Mouse (Mus musculus): ENCODE results near the gene Klhdc7a. TPM values are rescaled to one million over a fixed set of nuclear protein-coding genes. Genes with fewer than 3 reads are reported as not detected.
A peak's percentile ranks its signal among the peaks of the same experiment; 100 is the strongest.

Klhdc7a gene
- 0.68 and 0.76 TPM in 2 replicates for polyA plus RNA-seq (2015; fragmentation: Nextera tagmentation; extraction: Ambion mirVana)

- Histone ChIP-seq H3K4me1 (ENCODE audit: control insufficient read depth, insufficient read depth, low read depth, low read length) (peaks cover 7% of the 10 kb centered on the region), H3K9me3 (ENCODE audit: control insufficient read depth, low read length) (no peaks in the 10 kb centered on the region), H3K27ac (ENCODE audit: low read depth, low read length) (peak within 1 kb of the TSS; percentile 16; the same call in 1 of the 2 replicates), H3K27me3 (replicated peaks; ENCODE audit: control insufficient read depth, insufficient read depth, low read length) (no peaks in the 10 kb centered on the region), H3K4me3 (ENCODE audit: low read length) (no peak within 1 kb of the TSS), H3K36me3 (ENCODE audit: control insufficient read depth, insufficient read depth, low read length) (no peaks in the 10 kb centered on the region), H3K4me2 (ENCODE audit: low read length) (no peak within 1 kb of the TSS), H3K9ac (ENCODE audit: low read depth, low read length) (no peak within 1 kb of the TSS)
- WGBS, result 28% methylated on average over 4 of the region's 4 CpGs
- peak; percentile 70; the same call in 1 of the 2 replicates for ATAC-seq
Observed at GRCm38 (mm10) chr4:139967922-139968321, at the start of gene Klhdc7a. Gene Klhdc7a, minus strand, starts transcription at chr4:139968026.

GRCm38 (mm10) chr4:140015916-140016315, 48.1 kb upstream of the Klhdc7a start:
- no peaks in the 10 kb centered on the region for H3K36me3 ChIP-seq (ENCODE audit: control insufficient read depth, insufficient read depth, low read length)
- no peaks in the 10 kb centered on the region for H3K9me3 ChIP-seq (ENCODE audit: control insufficient read depth, low read length)
- H3K27ac ChIP-seq (ENCODE audit: low read depth, low read length), result no peak overlapping the region
- H3K4me3 ChIP-seq (ENCODE audit: low read length), result no peak overlapping the region
- WGBS, result 60% methylated on average over 7 of the region's 7 CpGs
- H3K9ac ChIP-seq (ENCODE audit: low read depth, low read length), result no peak overlapping the region
- no peak for ATAC-seq
- H3K27me3 ChIP-seq (replicated peaks; ENCODE audit: control insufficient read depth, insufficient read depth, low read length), result no peaks in the 10 kb centered on the region
- H3K4me1 ChIP-seq (ENCODE audit: control insufficient read depth, insufficient read depth, low read depth, low read length), result peaks cover 4% of the 10 kb centered on the region; the same call in 1 of the 2 replicates
- H3K4me2 ChIP-seq (ENCODE audit: low read length), result no peak overlapping the region

GRCm38 (mm10) chr4:140010728-140011470, 43.1 kb upstream of the Klhdc7a start:
- Histone ChIP-seq H3K4me2 (ENCODE audit: low read length) (no peak overlapping the region), H3K9me3 (ENCODE audit: control insufficient read depth, low read length) (no peaks in the 10 kb centered on the region), H3K27ac (ENCODE audit: low read depth, low read length) (no peak overlapping the region), H3K36me3 (ENCODE audit: control insufficient read depth, insufficient read depth, low read length) (no peaks in the 10 kb centered on the region), H3K4me3 (ENCODE audit: low read length) (no peak overlapping the region), H3K27me3 (replicated peaks; ENCODE audit: control insufficient read depth, insufficient read depth, low read length) (no peaks in the 10 kb centered on the region), H3K9ac (ENCODE audit: low read depth, low read length) (no peak overlapping the region), H3K4me1 (ENCODE audit: control insufficient read depth, insufficient read depth, low read depth, low read length) (peaks cover 7% of the 10 kb centered on the region; the same call in 1 of the 2 replicates)
- 38% methylated on average over 11 of the region's 11 CpGs for WGBS
- ATAC-seq, result peak; percentile 83

GRCm38 (mm10) chr4:140004932-140005331, 37.1 kb upstream of the Klhdc7a start:
- WGBS, result 22% methylated on average over 5 of the region's 5 CpGs
- no peaks in the 10 kb centered on the region; the same call in 1 of the 2 replicates for H3K27me3 ChIP-seq (replicated peaks; ENCODE audit: control insufficient read depth, insufficient read depth, low read length)
- ATAC-seq, result no peak
- H3K36me3 ChIP-seq (ENCODE audit: control insufficient read depth, insufficient read depth, low read length), result no peaks in the 10 kb centered on the region
- no peak overlapping the region for H3K9ac ChIP-seq (ENCODE audit: low read depth, low read length)
- H3K9me3 ChIP-seq (ENCODE audit: control insufficient read depth, low read length), result no peaks in the 10 kb centered on the region
- H3K4me1 ChIP-seq (ENCODE audit: control insufficient read depth, insufficient read depth, low read depth, low read length), result peaks cover 13% of the 10 kb centered on the region
- H3K4me3 ChIP-seq (ENCODE audit: low read length), result no peak overlapping the region; the same call in 1 of the 2 replicates
- peak overlapping the region; percentile 45 for H3K4me2 ChIP-seq (ENCODE audit: low read length)
- no peak overlapping the region for H3K27ac ChIP-seq (ENCODE audit: low read depth, low read length)

- no peaks in the 10 kb centered on the region; the same call in 1 of the 2 replicates for H3K27me3 ChIP-seq (replicated peaks; ENCODE audit: control insufficient read depth, insufficient read depth, low read length)
- peaks cover 13% of the 10 kb centered on the region for H3K4me1 ChIP-seq (ENCODE audit: control insufficient read depth, insufficient read depth, low read depth, low read length)
- peak; percentile 63 for ATAC-seq
- no peaks in the 10 kb centered on the region for H3K9me3 ChIP-seq (ENCODE audit: control insufficient read depth, low read length)
- peak overlapping the region; percentile 11 for H3K4me3 ChIP-seq (ENCODE audit: low read length)
- H3K4me2 ChIP-seq (ENCODE audit: low read length), result peak overlapping the region; percentile 45
- no peak overlapping the region for H3K9ac ChIP-seq (ENCODE audit: low read depth, low read length)
- no peak overlapping the region for H3K27ac ChIP-seq (ENCODE audit: low read depth, low read length)
- H3K36me3 ChIP-seq (ENCODE audit: control insufficient read depth, insufficient read depth, low read length), result no peaks in the 10 kb centered on the region
- 25% methylated on average over 12 of the region's 12 CpGs for WGBS
Observed at GRCm38 (mm10) chr4:140004170-140004569, 36.3 kb upstream of the Klhdc7a start.

GRCm38 (mm10) chr4:140002069-140002468, 34.2 kb upstream of the Klhdc7a start:
- H3K36me3 ChIP-seq (ENCODE audit: control insufficient read depth, insufficient read depth, low read length), result no peaks in the 10 kb centered on the region
- H3K4me1 ChIP-seq (ENCODE audit: control insufficient read depth, insufficient read depth, low read depth, low read length), result peaks cover 13% of the 10 kb centered on the region
- no peak overlapping the region for H3K4me3 ChIP-seq (ENCODE audit: low read length)
- no peaks in the 10 kb centered on the region; the same call in 1 of the 2 replicates for H3K27me3 ChIP-seq (replicated peaks; ENCODE audit: control insufficient read depth, insufficient read depth, low read length)
- H3K4me2 ChIP-seq (ENCODE audit: low read length), result no peak overlapping the region
- no peak overlapping the region for H3K9ac ChIP-seq (ENCODE audit: low read depth, low read length)
- ATAC-seq, result no peak
- H3K27ac ChIP-seq (ENCODE audit: low read depth, low read length), result no peak overlapping the region; the same call in 1 of the 2 replicates
- no peaks in the 10 kb centered on the region for H3K9me3 ChIP-seq (ENCODE audit: control insufficient read depth, low read length)
- 10% methylated on average over 12 of the region's 12 CpGs for WGBS

- no peak for ATAC-seq
- Histone ChIP-seq H3K36me3 (ENCODE audit: control insufficient read depth, insufficient read depth, low read length) (no peaks in the 10 kb centered on the region), H3K9me3 (ENCODE audit: control insufficient read depth, low read length) (no peaks in the 10 kb centered on the region)
Observed at GRCm38 (mm10) chr4:140000911-140001310, 33.1 kb upstream of the Klhdc7a start.

GRCm38 (mm10) chr4:139999033-139999432, 31.2 kb upstream of the Klhdc7a start:
- H3K27me3 ChIP-seq (replicated peaks; ENCODE audit: control insufficient read depth, insufficient read depth, low read length), result no peaks in the 10 kb centered on the region
- peaks cover 14% of the 10 kb centered on the region for H3K4me1 ChIP-seq (ENCODE audit: control insufficient read depth, insufficient read depth, low read depth, low read length)
- H3K36me3 ChIP-seq (ENCODE audit: control insufficient read depth, insufficient read depth, low read length), result no peaks in the 10 kb centered on the region
- H3K9ac ChIP-seq (ENCODE audit: low read depth, low read length), result no peak overlapping the region
- no peak overlapping the region for H3K27ac ChIP-seq (ENCODE audit: low read depth, low read length)
- H3K9me3 ChIP-seq (ENCODE audit: control insufficient read depth, low read length), result no peaks in the 10 kb centered on the region
- H3K4me3 ChIP-seq (ENCODE audit: low read length), result no peak overlapping the region
- 29% methylated on average over 7 of the region's 7 CpGs for WGBS
- no peak for ATAC-seq
- H3K4me2 ChIP-seq (ENCODE audit: low read length), result no peak overlapping the region

More at GRCm38 (mm10) chr4:140000911-140001310, 33.1 kb upstream of the Klhdc7a start:
- H3K4me2 ChIP-seq (ENCODE audit: low read length), result no peak overlapping the region
- no peaks in the 10 kb centered on the region; the same call in 1 of the 2 replicates for H3K27me3 ChIP-seq (replicated peaks; ENCODE audit: control insufficient read depth, insufficient read depth, low read length)
- 79% methylated on average over 5 of the region's 5 CpGs for WGBS
- H3K9ac ChIP-seq (ENCODE audit: low read depth, low read length), result no peak overlapping the region
- H3K4me1 ChIP-seq (ENCODE audit: control insufficient read depth, insufficient read depth, low read depth, low read length), result peaks cover 14% of the 10 kb centered on the region
- H3K4me3 ChIP-seq (ENCODE audit: low read length), result no peak overlapping the region
- no peak overlapping the region for H3K27ac ChIP-seq (ENCODE audit: low read depth, low read length)

GRCm38 (mm10) chr4:139995659-139996058, 27.8 kb upstream of the Klhdc7a start:
- H3K27ac ChIP-seq (ENCODE audit: low read depth, low read length), result peak overlapping the region; percentile 8; the same call in 1 of the 2 replicates
- no peak overlapping the region for H3K4me3 ChIP-seq (ENCODE audit: low read length)
- WGBS, result 44% methylated on average over 8 of the region's 8 CpGs
- H3K9me3 ChIP-seq (ENCODE audit: control insufficient read depth, low read length), result no peaks in the 10 kb centered on the region
- no peaks in the 10 kb centered on the region for H3K36me3 ChIP-seq (ENCODE audit: control insufficient read depth, insufficient read depth, low read length)
- no peak overlapping the region for H3K9ac ChIP-seq (ENCODE audit: low read depth, low read length)
- no peaks in the 10 kb centered on the region for H3K27me3 ChIP-seq (replicated peaks; ENCODE audit: control insufficient read depth, insufficient read depth, low read length)
- peaks cover 6% of the 10 kb centered on the region for H3K4me1 ChIP-seq (ENCODE audit: control insufficient read depth, insufficient read depth, low read depth, low read length)
- no peak overlapping the region for H3K4me2 ChIP-seq (ENCODE audit: low read length)
- peak; percentile 41; the same call in 1 of the 2 replicates for ATAC-seq

Measured in hindbrain, embryonic 16.5 days (tissue).